ENCODE assay signal across 24 mouse cellular contexts in genomic region chr9:37045875-37046274, GRCm38 (mm10).
"Had no signal": no experiment of that assay in that cellular context is flagged by ENCODE, and none has a peak within 500 bp of the region (broad histone marks: within the 10 kb centered on the region; RNA-seq: fewer than 3 reads in every experiment).

No protein-coding gene starts in this region.

- H3K27ac ChIP-seq: kidney, postnatal 0 days; layer of hippocampus, adult 2 months; limb, embryonic 10.5 days; limb, embryonic 13.5 days; liver, embryonic 12.5 days; liver, embryonic 15.5 days; lung, embryonic 15.5 days; midbrain, embryonic 10.5 days; midbrain, embryonic 13.5 days; neural tube, embryonic 13.5 days; stomach, postnatal 0 days had no signal

- H3K4me3 ChIP-seq: layer of hippocampus, adult 2 months; limb, embryonic 10.5 days; limb, embryonic 13.5 days; liver, embryonic 12.5 days; liver, embryonic 15.5 days; lung, embryonic 15.5 days; megakaryocyte, embryonic 14.5 days; midbrain, embryonic 10.5 days; midbrain, embryonic 13.5 days; myocyte; neural tube, embryonic 13.5 days had no signal

- DNase-seq: kidney, postnatal 25 days; layer of hippocampus, adult 9-11 months; liver; lung, adult 18-20 months; lung, postnatal 10 days; lung, postnatal 36 days; retina, postnatal 1 day; right cerebral cortex, postnatal 25 days; thymus, adult 2 months; thymus, postnatal 14 days; thymus, postnatal 4 days had no signal
